Mouse (Mus musculus) megakaryocyte, embryonic 14.5 days (primary cell): ENCODE measurements around the gene Fut11. TPM values are rescaled to one million over a fixed set of nuclear protein-coding genes. Genes with fewer than 3 reads are reported as not detected.

Source experiments
- H3K27me3 ChIP-seq: replicated peaks from 2 replicates; pipeline ENCODE3; 2012; ENCODE audit warnings: inconsistent platforms
- H3K36me3 ChIP-seq: replicated peaks from 2 replicates; pipeline ENCODE3; 2012; ENCODE audit warnings: low read length, inconsistent platforms, mixed read lengths
- H3K4me1 ChIP-seq: 2 replicates; pipeline ENCODE4 v1.6.1; 2012; ENCODE audit warnings: inconsistent platforms
- H3K4me3 ChIP-seq: replicated peaks from 2 replicates; pipeline ENCODE3; 2012; ENCODE audit warnings: moderate library complexity, mild to moderate bottlenecking, inconsistent platforms
- H3K9me3 ChIP-seq: 2 replicates; pipeline ENCODE4 v1.6.1; 2012; ENCODE audit warnings: inconsistent platforms
- FLI1 ChIP-seq: IDR thresholded peaks from 2 replicates; pipeline ENCODE4 v1.6.1; 2012; ENCODE audit warnings: low read length, inconsistent platforms, mixed read lengths
- GATA1 ChIP-seq: IDR thresholded peaks from 3 replicates; pipeline ENCODE4 v1.6.1; 2012; ENCODE audit warnings: mixed read lengths, low read length, inconsistent platforms, borderline replicate concordance
- polyA plus RNA-seq: library from polyadenylated mRNA; stranded (reverse); fragments of >175 nt; gene quantifications from 2 replicates; pipeline ENCODE4 v1.2.3, GENCODE M21; 2012; ENCODE audit warnings: low replicate concordance; ENCODE audit not compliant: insufficient read depth

The Fut11 gene
- polyA plus RNA-seq, 1 experiment = 8.5 TPM

DNA sequence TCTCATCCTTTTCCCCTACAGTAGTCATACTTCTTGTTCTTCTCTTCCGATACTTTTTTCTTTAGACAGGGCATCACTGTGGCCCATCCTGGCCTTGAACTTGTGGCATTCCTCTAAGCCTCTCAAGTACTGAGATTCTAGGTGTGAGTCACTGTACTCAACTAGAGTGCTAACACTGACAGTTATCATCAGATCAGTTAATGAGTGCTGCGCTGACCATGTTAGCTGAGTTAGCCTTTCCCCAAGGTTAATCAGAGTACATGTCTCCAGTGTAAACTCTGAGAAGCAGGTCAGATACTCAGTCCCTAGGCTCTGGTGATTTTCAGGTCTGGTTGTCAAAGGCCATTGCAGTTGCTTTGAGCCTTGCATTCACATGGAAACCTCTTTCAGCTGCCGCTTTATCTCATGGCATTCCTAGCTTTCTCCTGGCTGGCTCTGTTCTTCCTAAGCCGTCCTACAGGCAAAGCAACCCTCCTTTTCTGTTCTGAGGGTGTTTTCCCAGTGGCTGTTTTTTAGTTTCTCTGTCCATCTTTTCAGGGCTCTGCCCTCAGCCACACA is 54.8 kb downstream of the Fut11 start:
- Histone ChIP-seq H3K4me3 (no peak overlapping the region), H3K9me3 (no peaks in the 10 kb centered on the region), H3K36me3 (peaks cover 78% of the 10 kb centered on the region), H3K27me3 (no peaks in the 10 kb centered on the region), H3K4me1 (peaks cover 10% of the 10 kb centered on the region)
- TF ChIP-seq FLI1 (no peak), GATA1 (no peak)

DNA sequence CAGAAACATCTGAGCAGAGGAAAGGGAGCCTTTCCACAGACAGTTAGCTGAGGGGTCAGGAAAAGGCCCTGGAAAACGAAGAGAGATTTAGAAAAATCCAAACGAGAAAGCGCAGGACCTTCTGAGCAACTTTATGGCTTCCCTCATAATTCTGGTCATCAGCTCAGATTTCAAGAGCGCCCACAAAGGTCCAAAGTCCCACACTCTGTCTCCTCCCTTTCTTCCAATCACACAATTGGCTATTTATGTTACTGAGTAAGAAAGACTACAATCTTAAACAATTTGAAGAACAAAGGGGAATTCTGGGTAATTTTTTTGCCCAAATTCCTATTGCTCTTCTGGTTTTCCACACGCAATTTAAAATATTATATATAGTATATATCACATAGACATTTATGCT is 55.7 kb downstream of the Fut11 start:
- Histone ChIP-seq H3K4me1 (peaks cover 11% of the 10 kb centered on the region), H3K9me3 (no peaks in the 10 kb centered on the region), H3K27me3 (no peaks in the 10 kb centered on the region), H3K36me3 (peaks cover 78% of the 10 kb centered on the region), H3K4me3 (no peak overlapping the region)
- no peak for TF ChIP-seq FLI1
- TF ChIP-seq GATA1 = no peak

Other genes starting within 250 kb of the Fut11 start
- not detected in 2 replicates for gene Cfap70, start 242.7 kb upstream of the Fut11 start, polyA plus RNA-seq
- 37.0 and 167 TPM in 2 replicates for gene Anxa7, start 214.8 kb upstream of the Fut11 start, polyA plus RNA-seq
- not detected in 2 replicates for gene Mss51, start 198.1 kb upstream of the Fut11 start, polyA plus RNA-seq
- 1.00 and 1.6 TPM in 2 replicates for gene Ppp3cb, start 148.4 kb upstream of the Fut11 start, polyA plus RNA-seq
- 1.5 TPM in 1 of 2 replicates, not detected in the other for gene Usp54, start 53.9 kb upstream of the Fut11 start, polyA plus RNA-seq
- gene Myoz1, start 38.4 kb upstream of the Fut11 start, polyA plus RNA-seq = not detected in 2 replicates
- gene Synpo2l, start 26.6 kb upstream of the Fut11 start, polyA plus RNA-seq = 0.23 and 0.74 TPM in 2 replicates
- gene Sec24c, start 20.7 kb upstream of the Fut11 start, polyA plus RNA-seq = 49.1 and 52.5 TPM in 2 replicates
- gene Chchd1, start 8.0 kb downstream of the Fut11 start, polyA plus RNA-seq = 4.5 and 7.2 TPM in 2 replicates
- gene Zswim8, start 12.6 kb downstream of the Fut11 start, polyA plus RNA-seq = 73.4 and 150 TPM in 2 replicates
- 4.0 and 4.1 TPM in 2 replicates for gene Ndst2, start 39.6 kb downstream of the Fut11 start, polyA plus RNA-seq
- gene Camk2g, start 99.1 kb downstream of the Fut11 start, polyA plus RNA-seq = 11.9 and 12.1 TPM in 2 replicates
- gene Plau, start 141.7 kb downstream of the Fut11 start, polyA plus RNA-seq = 0.35 TPM in 1 of 2 replicates, not detected in the other
- 76.3 and 106 TPM in 2 replicates for gene Vcl, start 234.4 kb downstream of the Fut11 start, polyA plus RNA-seq